Mouse (Mus musculus) heart, adult 8-10 months (tissue): Measurements from ENCODE around the gene Mipep. TPM values are rescaled to one million over a fixed set of nuclear protein-coding genes. Genes with fewer than 3 reads are reported as not detected.

Experiments
- DNase-seq: peaks from one replicate; pipeline ENCODE4 v3.0.0; 2022; ENCODE audit warnings: low spot score
- total RNA-seq, 4 experiments: library from RNA; stranded (reverse); gene quantifications; 2 replicates each; pipeline ENCODE4 v1.2.4; 2022

The Mipep gene
- total RNA-seq, 4 experiments from 2014 or later, result 70.6 to 75.9 (median 73.6) TPM

DNA sequence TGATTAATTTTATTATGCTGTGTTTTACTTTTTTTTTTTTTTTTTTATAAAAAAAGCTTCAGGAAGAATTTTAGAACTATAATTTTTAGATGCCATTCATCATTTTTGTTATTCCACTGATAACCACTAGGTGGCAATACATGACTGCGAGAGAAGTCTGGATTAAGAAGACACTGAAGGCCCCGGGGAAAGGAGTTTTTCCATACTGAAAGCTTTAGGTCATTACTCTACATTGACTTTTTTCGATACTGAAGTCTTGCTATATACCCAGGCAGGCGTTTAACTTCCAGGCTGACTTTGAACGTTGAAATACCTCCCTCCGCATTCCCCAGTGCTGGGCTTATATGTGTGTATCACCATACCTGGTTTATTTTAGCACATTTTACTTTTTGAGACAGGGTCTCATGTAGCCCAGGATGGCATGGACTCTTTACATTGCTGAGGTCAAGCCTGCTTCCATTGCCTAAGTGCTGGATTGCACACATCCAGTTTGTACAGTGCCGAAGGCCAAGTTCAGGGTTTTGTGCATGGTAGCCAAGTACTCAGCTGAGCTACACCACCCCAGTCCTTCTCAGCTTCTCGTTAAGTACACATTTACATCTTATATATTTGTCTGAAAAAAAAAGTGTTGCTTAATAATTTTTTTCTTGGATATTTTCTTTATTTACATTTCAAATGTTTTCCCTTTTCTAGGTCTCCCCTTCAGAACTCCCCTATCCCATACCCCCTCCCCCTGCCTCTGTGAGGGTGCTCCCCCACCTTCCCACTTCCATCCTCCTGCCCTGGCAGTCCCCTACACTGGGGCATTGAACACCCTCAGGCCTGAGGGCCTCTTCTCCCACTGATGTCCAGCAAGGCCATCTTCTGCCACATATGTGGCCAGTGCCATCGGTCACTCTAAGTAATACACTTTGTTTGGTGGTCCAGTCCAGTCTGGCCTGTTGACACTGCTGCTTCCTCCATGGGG, 15.7 kb downstream of the Mipep start:
- DNase-seq, result peak; percentile 36

DNA sequence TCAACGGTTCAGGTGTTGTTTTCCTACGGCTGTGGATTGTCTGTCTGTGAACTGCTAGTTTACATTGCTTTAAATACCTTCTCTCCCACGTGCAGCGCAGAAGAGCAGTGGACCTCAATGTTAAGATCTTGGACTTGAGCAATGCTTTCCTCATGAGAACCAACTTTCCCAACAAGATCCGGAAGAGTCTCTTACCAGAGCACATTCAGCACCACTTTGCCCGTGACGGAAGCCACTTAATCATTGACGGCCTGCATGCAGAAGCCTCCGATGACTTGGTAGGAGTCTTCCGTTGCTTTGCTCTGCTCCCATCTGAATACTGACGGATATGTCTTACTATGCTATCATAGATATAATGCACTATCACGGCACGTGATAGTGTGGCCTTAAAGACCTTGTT, 17.7 kb downstream of the Mipep start:
- DNase-seq, result no peak

- DNase-seq, result no peak
These were observed 20.6 kb downstream of the Mipep start for GRCm38 (mm10) chr14:60804978-60805377.

DNA sequence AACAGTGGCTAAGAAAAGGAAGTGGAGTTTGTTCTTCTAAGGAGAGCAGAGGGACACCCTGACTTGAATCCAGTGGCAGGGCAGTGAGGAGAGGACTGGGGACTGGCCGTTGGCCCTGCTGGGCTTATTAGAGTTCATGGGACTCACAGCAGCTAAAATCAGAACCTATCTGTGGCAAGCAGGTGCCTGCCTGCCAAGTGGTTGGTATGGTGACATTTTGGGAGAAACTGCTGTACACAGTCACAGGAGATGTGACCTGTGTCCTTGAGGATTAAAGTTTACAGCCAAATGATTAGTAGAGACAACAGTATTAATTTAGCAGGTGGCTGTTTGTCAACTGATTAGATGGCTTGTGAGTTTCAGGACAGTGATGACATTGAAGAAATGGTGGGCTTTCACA, 21.5 kb downstream of the Mipep start:
- no peak for DNase-seq

DNA sequence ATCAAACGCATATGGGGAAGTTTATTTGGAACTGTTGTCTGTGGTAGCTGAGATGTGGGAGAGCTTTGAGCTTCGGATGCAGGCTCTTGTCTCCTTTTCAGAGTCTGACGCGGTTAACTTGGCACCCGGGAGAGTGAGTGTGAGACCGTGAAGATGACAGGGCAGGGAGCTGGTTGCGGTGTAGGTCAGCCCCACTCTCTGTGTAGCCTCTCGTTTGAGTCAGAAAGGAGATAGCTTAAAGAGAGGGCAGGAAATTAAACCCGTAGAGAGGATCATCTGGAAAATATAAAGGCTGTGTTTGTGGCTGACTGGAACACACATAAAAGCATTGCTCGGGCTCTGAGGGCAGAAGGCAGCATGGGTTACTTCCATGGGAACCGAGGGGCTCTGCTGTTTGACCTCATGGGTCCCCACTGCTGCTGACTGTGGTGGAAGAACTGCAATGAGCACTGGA, 22.5 kb downstream of the Mipep start:
- DNase-seq, result no peak

- no peak for DNase-seq
These were observed 25.5 kb downstream of the Mipep start for GRCm38 (mm10) chr14:60809881-60810280.

DNA sequence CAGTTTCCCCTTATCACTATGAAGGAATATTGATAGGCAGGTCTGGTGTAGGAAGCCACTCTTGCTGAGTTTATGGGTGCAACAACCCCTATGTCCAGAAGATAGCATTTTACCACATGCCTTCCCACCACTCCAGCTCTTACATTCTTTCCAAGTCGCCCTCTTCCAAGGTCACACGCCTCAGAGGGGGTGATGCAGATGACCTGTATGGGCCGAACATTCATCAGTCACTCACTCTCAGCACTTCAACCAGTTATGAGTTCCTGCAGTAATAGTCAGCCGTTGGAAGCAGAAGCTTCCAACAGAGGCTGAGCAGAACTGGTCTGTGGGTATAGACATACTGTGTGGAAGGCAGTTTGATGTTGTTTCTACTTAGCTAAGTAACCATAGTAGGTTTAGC, 27.2 kb downstream of the Mipep start:
- DNase-seq, result no peak

GRCm38 (mm10) chr14:60815098-60815497, 30.7 kb downstream of the Mipep start:
- DNase-seq, result no peak

- DNase-seq, result no peak
These were observed 33.7 kb downstream of the Mipep start for GRCm38 (mm10) chr14:60818045-60818444.

- DNase-seq, result no peak
These were observed 45.7 kb downstream of the Mipep start for GRCm38 (mm10) chr14:60830096-60830495.

DNA sequence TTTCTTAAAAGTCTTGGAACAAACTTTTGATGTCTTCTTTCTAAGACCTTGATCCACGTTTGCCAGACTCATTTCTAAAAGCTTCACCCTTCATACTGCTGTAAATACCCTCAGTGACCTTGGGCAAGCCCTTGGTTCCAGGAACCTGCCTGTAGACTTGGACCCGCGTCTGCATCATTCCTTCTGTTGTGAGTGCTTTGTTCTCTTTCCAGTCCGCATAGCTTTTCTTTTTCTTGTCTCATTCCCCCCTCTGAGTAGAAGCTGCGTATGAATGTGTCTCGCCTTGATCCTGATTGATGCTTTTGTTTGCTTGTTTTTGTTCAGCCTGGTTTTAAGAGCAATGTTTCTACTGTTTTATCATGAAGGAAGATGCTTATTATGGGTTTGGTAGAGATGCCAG, 52.3 kb downstream of the Mipep start:
- DNase-seq, result no peak

DNA sequence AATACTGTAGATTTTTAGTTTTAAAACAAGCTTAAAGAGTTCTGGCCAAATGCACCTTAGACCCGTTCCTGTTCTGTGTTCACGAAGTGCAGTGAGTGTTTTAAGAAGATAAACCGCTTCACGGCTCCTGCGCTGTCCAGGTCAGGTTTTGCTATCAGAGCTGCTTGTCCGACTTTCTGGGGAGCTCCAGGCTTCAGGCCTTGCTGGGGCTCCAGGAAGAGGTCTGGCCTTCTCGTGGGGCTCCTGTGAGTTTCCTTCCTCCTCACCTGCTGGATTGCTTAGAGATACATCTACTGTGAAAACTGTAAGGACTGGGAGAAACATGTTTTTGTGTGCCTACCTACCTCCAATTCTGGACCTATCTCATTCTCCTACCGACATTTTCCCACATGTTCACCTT, 55.3 kb downstream of the Mipep start:
- DNase-seq, result no peak

DNA sequence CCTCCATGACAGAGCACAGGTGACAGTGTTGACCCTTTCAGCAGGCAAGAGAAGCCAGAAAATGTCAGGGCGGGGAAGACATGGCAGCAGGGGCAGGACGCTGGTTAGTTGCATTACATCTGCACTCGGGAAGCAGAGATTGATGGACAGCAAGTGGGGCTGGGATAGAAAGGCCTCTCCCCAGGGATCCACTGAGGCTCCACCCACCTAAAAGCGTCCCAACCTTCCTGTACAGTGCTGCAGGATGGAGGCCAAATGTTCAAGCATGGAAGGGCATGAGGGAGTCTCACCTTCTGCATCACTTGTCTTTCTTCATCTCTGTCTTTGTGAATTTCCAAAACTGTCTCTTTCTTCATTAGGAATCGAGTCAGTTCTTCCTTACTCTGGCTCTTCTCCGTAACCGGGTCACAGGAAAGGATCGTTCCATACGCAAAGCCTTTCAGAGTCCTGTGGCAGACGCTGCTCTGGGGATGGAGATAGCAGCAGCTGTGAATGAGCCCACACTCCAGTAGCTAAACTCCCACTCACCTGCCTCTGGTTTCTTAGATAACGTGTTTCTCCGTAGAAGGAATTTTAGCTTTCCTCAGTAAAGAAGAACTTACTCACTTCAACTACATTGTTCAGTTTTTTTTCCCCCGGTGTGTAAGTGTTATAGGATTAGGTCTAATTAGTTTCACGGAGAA, 57.7 kb downstream of the Mipep start:
- no peak for DNase-seq

DNA sequence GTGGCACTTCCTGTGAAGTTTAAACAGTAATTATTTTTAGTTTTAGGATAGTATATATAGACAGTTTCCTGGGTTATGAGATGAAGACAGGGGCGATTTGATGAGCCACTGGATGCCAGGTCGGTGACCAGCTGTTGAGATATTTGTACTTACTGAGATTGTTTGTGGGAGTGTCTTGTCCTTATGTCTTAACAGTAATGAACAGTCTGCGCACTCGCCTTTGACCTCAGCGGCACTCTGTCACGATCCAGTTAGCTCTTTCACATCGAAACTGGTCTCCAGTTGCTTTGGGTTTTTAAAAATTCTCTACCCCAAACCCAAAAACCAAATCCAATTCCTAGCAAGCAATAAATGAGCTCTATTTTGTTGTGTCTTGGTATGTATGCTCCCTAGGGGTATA, 59.2 kb downstream of the Mipep start:
- DNase-seq, result no peak

- no peak for DNase-seq
These were observed 61.1 kb downstream of the Mipep start for GRCm38 (mm10) chr14:60845261-60846045.

- no peak for DNase-seq
These were observed 61.8 kb downstream of the Mipep start for GRCm38 (mm10) chr14:60846174-60846573.

DNA sequence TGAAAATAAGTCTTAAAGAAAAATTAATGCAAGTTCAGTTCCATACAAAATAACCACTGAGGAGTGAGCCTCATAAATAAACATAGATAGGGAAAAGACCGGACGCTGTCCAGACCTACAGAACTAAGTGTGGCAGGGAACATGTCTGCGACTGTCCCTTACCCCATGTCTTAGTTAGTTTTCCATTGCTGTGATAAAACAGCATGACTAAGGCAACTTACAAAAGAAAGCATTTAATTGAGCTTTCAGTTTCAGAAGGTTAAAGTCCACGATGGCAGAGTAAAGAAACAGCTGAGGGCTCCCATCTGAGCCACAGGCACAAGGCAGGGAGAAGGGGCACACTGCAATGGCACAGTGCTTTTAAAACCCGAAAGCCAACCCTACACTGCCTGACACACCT, 63.8 kb downstream of the Mipep start:
- DNase-seq, result no peak

- DNase-seq, result peak; percentile 20
These were observed 65.7 kb downstream of the Mipep start for GRCm38 (mm10) chr14:60850101-60850500.

DNA sequence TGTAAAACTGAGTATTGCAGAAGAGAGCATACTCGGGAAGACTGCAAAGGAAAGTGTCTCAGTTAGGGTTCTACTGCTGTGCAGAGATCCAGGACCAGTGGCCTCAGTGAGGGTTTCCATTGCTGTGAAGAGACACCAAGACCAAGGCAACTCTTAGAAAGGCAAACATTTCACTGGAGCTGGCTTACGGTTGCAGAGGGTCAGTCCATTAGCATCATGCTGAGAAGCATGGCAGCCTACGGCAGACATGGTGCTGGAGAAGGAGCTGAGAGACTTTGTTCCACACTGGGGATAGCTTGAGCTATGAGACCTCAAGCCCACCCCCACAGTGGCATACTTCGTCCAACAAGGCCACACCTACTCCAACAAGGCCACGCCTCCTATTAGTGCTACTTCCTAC, 67.3 kb downstream of the Mipep start:
- DNase-seq, result no peak

DNA sequence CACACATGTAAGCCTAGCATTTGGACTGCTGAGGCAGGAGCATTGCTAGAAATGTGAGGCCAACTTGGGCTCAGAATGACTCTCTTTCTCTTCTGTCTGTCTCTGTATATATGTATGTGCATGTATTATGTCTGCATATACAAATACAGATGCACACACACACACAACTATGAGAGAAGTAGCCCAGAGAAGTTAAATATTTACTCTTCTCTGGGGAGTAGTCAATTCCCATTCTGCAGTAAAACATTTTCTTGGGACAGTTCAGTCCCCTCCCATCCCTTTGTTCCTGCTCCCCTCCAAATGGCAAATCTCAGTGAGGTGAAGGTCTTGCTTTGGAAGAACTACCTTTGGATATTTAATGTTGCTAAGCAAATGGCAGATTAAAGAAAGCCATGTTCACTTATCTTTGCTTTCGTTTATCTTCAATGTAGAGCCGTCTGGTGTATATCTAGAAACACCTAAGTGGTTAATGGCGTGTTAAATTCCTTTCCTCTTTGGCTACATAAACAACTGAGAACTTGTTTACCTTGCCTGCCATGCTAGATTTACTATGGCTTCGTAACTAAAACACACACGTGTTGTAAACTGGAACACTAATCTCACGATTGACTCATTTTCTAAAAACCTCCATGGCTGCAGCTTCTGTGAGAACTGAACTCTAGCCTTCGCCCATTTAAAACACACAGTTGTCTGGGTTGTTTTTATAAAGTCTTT, 72.0 kb downstream of the Mipep start:
- DNase-seq, result no peak

DNA sequence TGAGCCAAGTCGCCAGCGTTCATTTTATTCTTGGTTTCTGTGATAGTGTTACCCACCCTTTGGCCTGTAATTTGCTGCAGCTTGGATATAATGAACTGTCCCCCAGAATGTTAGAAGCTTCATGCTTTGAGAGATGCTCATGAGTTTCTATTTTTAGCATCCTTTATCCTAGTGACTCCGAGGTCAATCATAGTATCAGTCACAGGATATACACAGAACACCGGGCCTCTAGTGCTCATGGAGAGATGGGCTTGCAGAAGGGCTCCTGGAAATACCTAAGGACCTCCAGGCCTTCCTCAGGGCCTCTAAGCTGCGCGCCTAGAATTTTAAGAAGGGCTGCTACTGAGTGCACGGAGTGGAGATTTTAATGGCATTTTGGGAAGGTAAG, 72.5 kb downstream of the Mipep start:
- no peak for DNase-seq
